Mouse (Mus musculus): ENCODE results near the gene Itgb2.

DNA sequence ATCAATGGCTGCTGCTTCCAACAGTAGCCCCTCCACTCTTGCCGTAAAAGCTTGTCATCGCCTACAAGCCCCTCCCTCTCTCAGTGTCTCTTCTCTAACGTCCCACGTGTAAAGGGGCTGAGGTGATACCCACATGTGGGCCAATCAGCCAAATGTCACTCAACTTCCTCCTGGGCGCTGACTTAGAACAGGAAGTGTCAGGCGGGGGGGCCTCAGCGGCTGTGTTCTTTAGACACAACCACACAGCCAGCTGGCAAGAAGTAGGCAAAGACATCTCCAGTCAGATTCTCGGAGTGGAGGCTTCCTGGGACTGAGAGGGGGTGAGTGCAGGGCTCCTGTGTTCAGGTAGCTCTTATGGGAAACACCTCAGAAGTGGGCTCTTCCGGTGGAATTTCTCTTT, at the start of gene Itgb2:
- TF ChIP-seq CTCF (IDR thresholded peaks at IDR 0.05) (no peak), POLR2A (IDR thresholded peaks at IDR 0.05; ENCODE audit: insufficient read depth, low read depth, low read length) (no peak), EP300 (IDR thresholded peaks at IDR 0.05; ENCODE audit: insufficient read depth, low read depth, low read length) (no peak)

Measured in heart, adult 2 months (tissue).